Comparison of ENCODE assay signal across 10 mouse cellular contexts in genomic region chr3:96639219-96639618, GRCm38 (mm10). TPM values are rescaled to one million over a fixed set of nuclear protein-coding genes. Genes with fewer than 3 reads are reported as not detected.
DNase-seq lines count a peak whose midpoint lies in the region; ATAC-seq lines count a peak whose summit lies in the region.
"Had no signal": no experiment of that assay in that cellular context is flagged by ENCODE, and none has a peak within 500 bp of the region (broad histone marks: within the 10 kb centered on the region; RNA-seq: fewer than 3 reads in every experiment).

No protein-coding gene starts in this region.

- peak; percentile 70 for DNase-seq in heart, adult 8-10 months (ENCODE audit: low spot score)
- no peak for DNase-seq in heart, embryonic 10.5 days (ENCODE audit: low spot score)
- peak; percentile 75 for DNase-seq in CD4-positive helper T cell, adult 2 months (ENCODE audit: low read depth, low spot score)
- peak; percentile 75 for DNase-seq in adrenal gland, postnatal 14 days
- peak; percentile 36 for DNase-seq in embryonic facial prominence, embryonic 14.5 days (ENCODE audit: low spot score)
- DNase-seq in kidney, postnatal 4 days, result peak; percentile 76 to 78
- DNase-seq in testis, postnatal 10 days (ENCODE audit: low spot score), result peak; percentile 74

- 82% methylated on average over 1 of the region's 1 CpGs for WGBS in heart, embryonic 10.5 days
- WGBS in embryonic facial prominence, embryonic 14.5 days, result 73% methylated on average over 1 of the region's 1 CpGs

- no peak overlapping the region for H3K9ac ChIP-seq in embryonic facial prominence, embryonic 14.5 days (ENCODE audit: low read depth, low read length)
- H3K9ac ChIP-seq: embryonic facial prominence, embryonic 12.5 days; liver, embryonic 15.5 days had no signal

- H3K9me3 ChIP-seq in heart, embryonic 10.5 days, result no peaks in the 10 kb centered on the region
- no peaks in the 10 kb centered on the region for H3K9me3 ChIP-seq in embryonic facial prominence, embryonic 14.5 days (ENCODE audit: control insufficient read depth, low read length)
- H3K9me3 ChIP-seq: embryonic facial prominence, embryonic 12.5 days; liver, embryonic 15.5 days had no signal

- H3K27me3 ChIP-seq in heart, embryonic 10.5 days (ENCODE audit: insufficient read depth, poor library complexity, severe bottlenecking), result no peaks in the 10 kb centered on the region
- H3K27me3 ChIP-seq in embryonic facial prominence, embryonic 14.5 days (replicated peaks; ENCODE audit: control insufficient read depth, insufficient read depth, low read length), result no peaks in the 10 kb centered on the region
- H3K27me3 ChIP-seq: embryonic facial prominence, embryonic 12.5 days; liver, embryonic 15.5 days had no signal

- no peak overlapping the region for H3K4me2 ChIP-seq in embryonic facial prominence, embryonic 14.5 days (ENCODE audit: low read depth, low read length)
- H3K4me2 ChIP-seq: embryonic facial prominence, embryonic 12.5 days; liver, embryonic 15.5 days had no signal

- H3K4me3 ChIP-seq in heart, embryonic 10.5 days, result no peak overlapping the region
- H3K4me3 ChIP-seq in embryonic facial prominence, embryonic 14.5 days (ENCODE audit: low read depth, low read length), result no peak overlapping the region
- H3K4me3 ChIP-seq: embryonic facial prominence, embryonic 12.5 days; liver, embryonic 15.5 days had no signal

- H3K27ac ChIP-seq in heart, embryonic 10.5 days, result no peak overlapping the region
- H3K27ac ChIP-seq in embryonic facial prominence, embryonic 14.5 days (replicated peaks; ENCODE audit: low read depth, low read length), result no peak overlapping the region
- H3K27ac ChIP-seq: embryonic facial prominence, embryonic 12.5 days; liver, embryonic 15.5 days had no signal

- peaks cover 26% of the 10 kb centered on the region for H3K4me1 ChIP-seq in heart, embryonic 10.5 days
- peaks cover 7% of the 10 kb centered on the region for H3K4me1 ChIP-seq in embryonic facial prominence, embryonic 14.5 days (ENCODE audit: control insufficient read depth, insufficient read depth, low read length)

- ATAC-seq in embryonic facial prominence, embryonic 14.5 days (ENCODE audit: low read depth), result no peak
- ATAC-seq in megakaryocyte, adult 5-6 weeks (ENCODE audit: poor library complexity, severe bottlenecking), result peak; percentile 57

- H3K36me3 ChIP-seq in heart, embryonic 10.5 days, result peaks cover 50% of the 10 kb centered on the region
- peaks cover 62% of the 10 kb centered on the region for H3K36me3 ChIP-seq in embryonic facial prominence, embryonic 14.5 days (ENCODE audit: control insufficient read depth, insufficient read depth, low read length)

RNA-seq across cellular contexts. Expression of gene Gm42957, which starts 3.9 kb away (rescaled TPM):
- under 1 TPM in 2 of 4 experiments, not detected in 2; 0.11 to 0.25 TPM for total RNA-seq in heart, adult 8-10 months (2022)
- 0.10 and 0.26 TPM in 2 replicates for polyA plus RNA-seq in heart, embryonic 10.5 days (2016; fragmentation: Nextera tagmentation; extraction: Ambion mirVana)
- total RNA-seq in adrenal gland, postnatal 14 days (2021), result 0.19 and 0.34 TPM in 2 replicates
- polyA plus RNA-seq in embryonic facial prominence, embryonic 14.5 days (2014; fragmentation: Nextera tagmentation; extraction: Ambion mirVana), result 0.33 and 0.47 TPM in 2 replicates
- 0.04 TPM in 1 of 2 replicates, not detected in the other for total RNA-seq in megakaryocyte, adult 5-6 weeks (2015)
- 0.04 and 0.53 TPM in 2 replicates for total RNA-seq in megakaryocyte, adult 5-6 weeks (2017)
- polyA plus RNA-seq: liver, embryonic 15.5 days had no signal

RNA-seq across cellular contexts. Expression of gene Pex11b, which starts 4.0 kb away (rescaled TPM):
- total RNA-seq in heart, adult 8-10 months (2022), result 10 to 100 TPM; 33.9 to 41.4 (median 36.5) TPM
- 37.1 and 39.0 TPM in 2 replicates for polyA plus RNA-seq in heart, embryonic 10.5 days (2016; fragmentation: Nextera tagmentation; extraction: Ambion mirVana)
- total RNA-seq in adrenal gland, postnatal 14 days (2021), result 43.6 and 45.6 TPM in 2 replicates
- polyA plus RNA-seq in embryonic facial prominence, embryonic 14.5 days (2014; fragmentation: Nextera tagmentation; extraction: Ambion mirVana), result 51.6 and 56.5 TPM in 2 replicates
- 18.3 and 30.9 TPM in 2 replicates for total RNA-seq in megakaryocyte, adult 5-6 weeks (2015)
- 12.3 and 14.9 TPM in 2 replicates for total RNA-seq in megakaryocyte, adult 5-6 weeks (2017)

RNA-seq across cellular contexts. Expression of gene Itga10, which starts 6.2 kb away (rescaled TPM):
- total RNA-seq in heart, adult 8-10 months (2022), result under 1 TPM; 0.22 to 0.43 (median 0.33) TPM
- 0.74 and 0.84 TPM in 2 replicates for polyA plus RNA-seq in heart, embryonic 10.5 days (2016; fragmentation: Nextera tagmentation; extraction: Ambion mirVana)
- total RNA-seq in adrenal gland, postnatal 14 days (2021), result 1.6 and 2.6 TPM in 2 replicates
- polyA plus RNA-seq in embryonic facial prominence, embryonic 14.5 days (2014; fragmentation: Nextera tagmentation; extraction: Ambion mirVana), result 6.4 and 8.1 TPM in 2 replicates
- 0.02 and 0.29 TPM in 2 replicates for total RNA-seq in megakaryocyte, adult 5-6 weeks (2015)
- total RNA-seq in megakaryocyte, adult 5-6 weeks (2017), result 0.15 TPM in 1 of 2 replicates, not detected in the other

RNA-seq across cellular contexts. Expression of gene Rbm8a, which starts 9.5 kb away (rescaled TPM):
- total RNA-seq in heart, adult 8-10 months (2022), result 10 to 100 TPM; 29.0 to 39.9 (median 32.0) TPM
- 112 and 150 TPM in 2 replicates for polyA plus RNA-seq in heart, embryonic 10.5 days (2016; fragmentation: Nextera tagmentation; extraction: Ambion mirVana)
- 95.0 and 98.6 TPM in 2 replicates for total RNA-seq in adrenal gland, postnatal 14 days (2021)
- polyA plus RNA-seq in embryonic facial prominence, embryonic 14.5 days (2014; fragmentation: Nextera tagmentation; extraction: Ambion mirVana), result 122 and 127 TPM in 2 replicates
- 89.0 and 99.4 TPM in 2 replicates for total RNA-seq in megakaryocyte, adult 5-6 weeks (2015)
- total RNA-seq in megakaryocyte, adult 5-6 weeks (2017), result 42.3 and 43.4 TPM in 2 replicates

RNA-seq across cellular contexts. Expression of gene Ankrd35, which starts 30.7 kb away (rescaled TPM):
- total RNA-seq in heart, adult 8-10 months (2022), result 1 to 10 TPM in 3 of 4 experiments, under 1 TPM in 1; 0.57 to 2.1 (median 1.6) TPM
- polyA plus RNA-seq in heart, embryonic 10.5 days (2016; fragmentation: Nextera tagmentation; extraction: Ambion mirVana), result 0.14 TPM in 2 replicates
- 1.7 and 2.9 TPM in 2 replicates for total RNA-seq in adrenal gland, postnatal 14 days (2021)
- polyA plus RNA-seq in embryonic facial prominence, embryonic 14.5 days (2014; fragmentation: Nextera tagmentation; extraction: Ambion mirVana), result 2.9 and 3.6 TPM in 2 replicates
- total RNA-seq in megakaryocyte, adult 5-6 weeks (2015), result not detected in 2 replicates
- total RNA-seq in megakaryocyte, adult 5-6 weeks (2017), result not detected in 2 replicates
